Mouse (Mus musculus) spleen, adult 2 months (tissue): Measurements from ENCODE around the gene Il34.

ENCODE experiments used
- CTCF ChIP-seq: fragments of 200-500 bp; IDR thresholded peaks from 2 replicates; pipeline ENCODE4 v1.5.1; 2011; ENCODE audit warnings: mild to moderate bottlenecking, inconsistent platforms; ENCODE audit not compliant: insufficient read depth, insufficient read length, insufficient replicate concordance; ENCODE audit errors: extremely low read depth
- POLR2A ChIP-seq: fragments of 200-500 bp; IDR thresholded peaks from 2 replicates; pipeline ENCODE4 v1.6.1; 2011; ENCODE audit warnings: low read depth, low read length, inconsistent platforms

DNA sequence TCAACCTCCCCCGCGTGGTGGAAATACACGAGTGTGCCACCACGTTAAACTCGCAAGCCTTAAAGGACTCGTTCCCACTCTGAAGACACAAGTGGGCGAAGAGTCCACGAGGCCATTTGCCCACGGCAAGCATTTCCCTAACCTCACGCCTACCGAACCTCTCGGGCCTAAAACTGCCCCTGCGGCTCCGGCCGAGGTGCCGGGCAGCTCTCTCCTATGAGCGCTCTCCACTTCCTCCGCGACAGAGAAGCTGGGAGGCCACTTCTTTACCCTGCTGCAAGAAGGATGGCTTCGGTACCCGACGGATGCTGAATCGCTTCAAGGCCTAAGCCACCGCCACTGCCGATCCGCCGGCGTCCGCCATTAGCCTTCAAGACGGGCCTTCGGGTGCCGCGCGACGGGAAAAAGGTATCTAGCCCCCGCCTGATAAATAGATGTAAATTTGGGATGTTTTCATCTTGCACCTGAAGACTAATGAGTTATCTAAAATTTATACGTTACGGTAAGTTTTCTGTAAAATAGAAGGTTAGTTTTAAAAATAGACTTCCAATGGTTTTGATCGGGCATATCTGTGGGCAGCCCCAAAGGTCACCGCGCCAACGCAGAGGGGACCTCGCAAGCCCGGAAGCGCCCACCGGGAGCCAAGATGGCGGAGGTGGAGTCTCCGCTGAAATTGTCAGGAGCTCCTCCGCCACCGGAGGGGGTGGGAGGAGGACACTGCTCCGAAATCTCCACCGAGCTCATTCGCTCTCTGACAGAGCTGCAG, 40.9 kb upstream of the Il34 start, which contains the start of the genes Cog4 and Sf3b3:
- no peak for TF ChIP-seq CTCF
- peak; percentile 84 for TF ChIP-seq POLR2A
